Mouse (Mus musculus): ENCODE data around the gene Ifi27.
"Not testable (repeated sequence)": the region's sequence is repeated elsewhere in the genome, so short reads cannot be mapped to it uniquely, and the experiment has no call there.

The Ifi27 gene

DNA sequence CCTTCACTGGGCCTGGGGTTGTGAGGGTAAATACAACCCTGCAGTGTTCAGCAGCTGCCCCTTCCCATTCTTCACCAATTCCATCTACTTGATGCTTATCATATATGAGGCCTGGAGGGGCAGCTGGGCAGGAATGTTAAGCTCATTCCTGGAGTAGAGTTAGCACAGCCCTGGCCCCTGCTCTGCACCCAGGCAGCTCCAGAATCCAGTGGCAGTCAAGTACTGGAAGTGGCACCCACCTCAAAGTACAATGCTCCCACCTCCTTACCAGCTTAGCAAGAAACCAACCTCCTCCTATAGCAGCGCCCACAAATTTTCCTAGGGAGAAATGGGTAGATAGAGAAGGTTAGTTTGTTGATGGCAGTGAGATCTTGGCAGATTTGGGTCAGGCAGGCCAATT is 22.7 kb downstream of the Ifi27 start:
- DNase-seq = not testable (repeated sequence)

DNA sequence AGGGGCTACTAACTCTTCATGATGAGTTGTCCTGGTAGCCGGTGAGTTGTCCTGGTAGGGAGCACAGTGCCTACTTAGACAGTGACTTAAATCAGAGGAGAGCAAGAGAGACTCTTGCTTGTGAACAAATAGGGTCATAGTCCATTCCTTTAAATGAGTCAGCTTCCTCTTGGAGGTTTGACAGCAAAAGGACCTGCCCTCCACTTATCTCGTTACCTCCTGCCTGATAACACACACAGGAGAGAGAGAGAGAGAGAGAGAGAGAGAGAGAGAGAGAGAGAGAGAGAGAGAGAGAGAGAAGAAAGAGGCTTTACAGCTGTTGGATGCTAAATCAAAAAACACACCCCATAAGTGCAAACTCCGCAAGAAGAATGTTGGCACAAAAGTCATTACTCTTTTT is 23.1 kb downstream of the Ifi27 start, which contains the start of gene Ifi27l2b:
Ifi27l2b (minus strand) TSS at position 84 of the 400 bp plus-strand sequence.
- DNase-seq = no peak

DNA sequence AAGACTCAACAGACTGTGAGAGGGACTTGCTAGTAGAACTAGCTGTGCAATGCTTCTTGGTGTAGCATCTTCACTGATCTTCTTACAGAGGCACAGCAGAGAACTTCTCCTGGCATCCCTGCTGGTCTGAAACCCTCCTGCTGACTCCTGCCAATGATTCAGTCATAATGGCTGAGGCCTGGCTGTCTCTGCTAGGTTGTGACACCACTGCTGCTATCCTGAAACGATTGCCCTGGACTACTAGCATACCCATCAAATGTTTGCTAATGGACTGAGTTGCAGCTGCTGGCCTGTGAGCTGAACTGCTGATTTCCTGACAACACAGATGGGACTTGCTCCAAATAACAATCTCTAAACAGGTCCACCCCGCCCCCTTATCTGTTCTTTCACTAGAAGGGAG is 40.5 kb downstream of the Ifi27 start:
- no peak for DNase-seq

DNA sequence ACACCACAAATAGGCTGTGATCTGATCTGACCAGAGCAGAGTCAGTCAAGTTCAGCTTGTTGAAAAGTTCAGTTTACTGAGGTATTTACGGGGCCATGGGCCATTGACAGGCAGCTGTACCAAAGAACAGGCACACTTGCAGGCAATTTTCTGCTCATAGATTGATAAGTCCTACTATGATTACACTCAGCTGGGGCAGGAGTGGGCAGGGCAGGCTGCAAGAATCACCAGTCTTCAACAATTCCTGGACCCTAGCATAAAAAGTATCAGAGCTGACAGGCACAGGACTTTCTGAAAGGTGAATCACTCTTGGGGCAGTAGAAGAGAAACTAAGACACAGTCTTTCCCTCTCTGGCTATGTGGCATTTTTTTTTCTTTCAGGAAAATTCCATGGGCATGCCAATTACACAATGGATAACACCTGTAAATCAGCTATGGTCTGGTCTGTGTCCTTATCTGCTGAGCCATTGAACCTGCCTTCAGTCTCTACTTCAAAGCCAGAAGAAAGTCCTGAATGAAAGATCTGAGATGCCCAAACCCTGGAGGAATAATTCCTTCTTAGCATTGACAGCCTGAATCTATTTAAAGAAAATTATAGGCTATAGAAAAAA is 42.9 kb downstream of the Ifi27 start:
- no peak for DNase-seq

DNA sequence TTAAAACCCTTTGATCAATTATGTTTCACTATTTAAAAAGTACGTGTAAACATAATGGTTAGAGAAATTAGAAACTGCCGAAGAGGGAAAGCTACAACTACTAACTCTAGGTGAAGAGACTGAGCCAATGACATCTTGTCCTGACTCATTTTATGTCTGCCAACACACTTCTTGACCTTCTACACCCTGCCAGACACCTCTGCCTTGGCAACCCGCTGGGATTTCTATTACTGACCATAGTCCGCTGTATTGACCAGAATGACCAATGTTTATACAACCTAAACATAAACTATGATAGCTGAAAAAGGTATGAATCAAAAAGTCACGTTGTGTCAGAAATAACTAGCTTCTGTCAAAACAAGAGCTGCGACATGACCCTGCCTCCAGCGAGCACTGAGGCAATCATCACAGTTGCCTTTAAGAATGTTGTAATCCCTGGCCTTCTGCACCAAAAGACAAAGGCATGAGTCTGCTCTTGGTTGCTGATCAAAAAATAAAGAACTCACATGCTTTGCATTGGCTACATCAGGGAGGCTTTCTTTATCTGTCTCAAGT is 43.5 kb downstream of the Ifi27 start:
- no peak for DNase-seq

DNA sequence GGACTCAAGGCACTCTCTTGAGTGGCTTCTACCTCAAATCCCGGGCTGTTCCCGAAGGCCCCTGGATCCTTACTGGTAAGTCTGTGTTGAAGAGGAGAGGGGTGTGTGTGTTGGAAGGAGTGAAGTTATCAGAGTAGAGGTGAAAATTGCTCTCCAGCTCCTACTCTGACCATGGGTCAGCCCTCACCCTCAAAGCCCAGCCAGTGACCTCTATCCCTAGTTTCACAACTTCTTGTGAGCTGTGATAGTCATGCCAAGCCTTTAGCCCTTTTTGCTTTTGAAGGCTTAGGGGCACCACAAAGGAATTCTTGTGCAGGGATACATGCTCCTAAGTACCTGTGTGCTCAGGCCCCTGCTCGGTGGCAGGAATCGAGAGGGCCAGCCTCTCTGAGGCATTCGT is 47.7 kb downstream of the Ifi27 start:
- DNase-seq = no peak

DNA sequence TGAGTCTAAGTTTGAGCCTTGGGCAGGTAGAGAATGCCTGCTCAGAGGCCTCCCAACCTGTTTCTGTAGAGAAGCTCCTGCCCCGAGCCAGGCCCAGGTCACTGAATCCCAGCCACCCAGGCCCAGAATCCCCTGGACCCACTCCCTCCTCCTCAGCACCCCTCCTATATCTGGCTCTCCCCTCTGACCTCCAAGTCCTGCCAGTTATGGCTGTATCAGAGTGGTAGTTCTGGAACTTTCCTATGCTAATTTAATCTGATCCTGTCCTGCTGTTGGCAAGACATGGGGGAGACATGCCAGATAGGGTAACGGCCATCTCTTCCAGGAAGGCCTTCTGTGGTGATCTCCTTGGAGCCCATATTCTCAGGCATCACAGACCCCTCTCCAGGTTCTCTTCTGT is 48.8 kb downstream of the Ifi27 start:
- no peak for DNase-seq

DNA sequence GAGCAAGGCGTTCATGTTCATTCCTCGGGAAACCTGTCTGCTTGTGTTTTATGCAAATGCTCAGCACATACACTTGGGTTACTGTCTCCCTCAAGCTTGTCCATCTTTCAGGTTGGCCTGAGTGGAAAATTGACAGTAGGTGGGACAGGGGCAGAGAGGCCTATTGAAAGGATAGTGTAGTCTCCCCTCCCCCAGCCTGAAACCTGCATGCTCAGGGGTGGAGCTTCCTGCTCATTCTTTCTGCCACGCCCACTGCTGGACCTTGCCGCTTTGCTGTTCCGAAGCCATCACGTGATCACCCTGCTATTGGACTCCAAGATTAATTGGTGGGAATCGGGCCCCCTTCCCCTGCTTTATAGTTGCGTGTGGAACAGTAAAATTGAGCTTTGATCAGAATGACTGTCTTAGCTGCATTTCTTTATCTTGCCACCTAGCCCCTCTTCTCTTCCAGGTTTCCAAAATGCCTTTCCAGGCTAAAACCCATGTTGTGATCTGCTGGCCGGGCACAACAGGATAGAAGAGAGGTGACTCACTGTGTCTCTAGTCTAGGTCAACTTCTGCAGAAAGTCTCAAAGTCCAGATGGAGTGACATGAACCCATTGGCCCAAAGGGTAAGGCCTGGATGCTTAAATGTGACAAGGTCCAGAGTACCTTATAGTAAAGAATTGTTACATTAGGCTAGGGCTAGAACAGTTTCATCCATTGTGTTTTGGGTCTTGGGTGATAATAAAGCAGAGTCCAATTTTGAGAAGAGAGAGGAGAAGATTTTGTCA is 50.4 kb downstream of the Ifi27 start:
- DNase-seq = not testable (repeated sequence)

DNA sequence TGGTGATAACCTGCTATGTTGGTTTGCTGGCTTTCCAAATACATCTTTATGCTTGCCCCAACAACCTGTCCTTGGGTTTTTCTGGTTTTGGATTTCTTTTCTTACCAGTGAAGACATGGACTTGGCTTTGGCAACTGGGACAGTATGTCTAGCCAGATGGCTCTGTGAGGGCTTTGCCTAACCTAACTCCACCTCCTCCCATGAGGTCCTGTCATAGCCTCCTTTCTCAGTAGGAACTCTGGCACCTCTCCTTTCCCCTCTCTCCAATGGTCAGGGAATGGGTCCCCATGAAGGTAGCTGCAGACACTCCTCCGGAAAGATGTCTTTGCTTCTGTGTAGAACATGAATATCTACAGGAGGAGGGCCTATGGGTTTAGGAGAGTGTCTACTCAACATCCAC is 52.7 kb downstream of the Ifi27 start:
- no peak for DNase-seq

DNA sequence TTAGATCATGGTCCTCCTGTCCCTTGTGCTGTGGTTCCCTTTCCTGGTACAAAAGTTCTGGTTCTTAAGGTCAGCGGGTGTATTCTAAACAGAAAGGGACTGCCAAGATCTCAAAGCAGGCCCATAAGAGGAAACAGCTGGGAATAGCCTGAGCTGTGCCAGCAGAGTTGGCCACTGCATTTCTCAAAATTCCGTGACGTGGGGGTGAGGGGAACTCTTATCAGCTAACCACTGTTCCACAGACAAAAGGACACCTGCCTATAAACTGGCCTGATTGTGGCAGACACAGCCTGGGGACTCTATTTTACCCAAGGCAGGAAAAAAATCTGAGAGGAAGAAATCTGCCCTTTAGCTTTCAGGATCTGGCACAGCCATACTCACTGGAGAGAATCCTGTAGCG is 53.3 kb downstream of the Ifi27 start:
- DNase-seq = no peak

DNA sequence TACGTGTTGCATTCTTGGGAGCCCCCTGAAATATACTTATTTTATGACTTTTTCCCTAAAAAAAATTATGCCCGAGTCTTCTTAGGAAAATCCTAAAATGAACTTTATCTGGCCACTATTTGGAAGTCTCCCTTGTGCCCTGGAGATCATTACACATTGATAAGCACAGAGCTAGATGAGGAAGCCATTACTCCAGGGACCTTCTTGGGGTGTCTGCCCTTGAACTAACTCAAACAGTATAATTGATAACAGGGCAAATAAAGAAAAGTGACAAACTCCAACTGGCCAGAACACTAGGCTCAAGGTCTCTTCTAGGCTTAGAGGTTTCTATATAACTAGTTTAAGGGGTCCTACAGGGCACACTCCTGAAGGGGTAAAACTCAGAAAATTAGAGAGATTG is 53.7 kb downstream of the Ifi27 start:
- DNase-seq = no peak
